Mouse (Mus musculus) heart, postnatal 36 days (tissue): ENCODE results near the gene Rhcg. TPM values are rescaled to one million over a fixed set of nuclear protein-coding genes. Genes with fewer than 3 reads are reported as not detected.

Source experiments
- DNase-seq, 2 experiments: peaks; one replicate each; pipeline ENCODE4 v3.0.0; 2021 to 2022
- intact Hi-C: fragments of 180-260 bp; cut with DNase I; formaldehyde crosslinking; loops from one replicate; pipeline ENCODE4 v1.15.1; 2025
- total RNA-seq, 2 experiments: library from RNA; stranded (reverse); gene quantifications; 2 replicates each; pipeline ENCODE4 v1.2.3; 2021

Gene Rhcg
- total RNA-seq, 2 experiments from 2014 or later, result not detected

GRCm38 (mm10) chr7:79607263-79607921, 10.1 kb downstream of the Rhcg start:
- intact Hi-C loops, result no loop called here
- no peak for DNase-seq

- DNase-seq, result no peak
- intact Hi-C loops, result no loop called here
These were observed 10.7 kb downstream of the Rhcg start for GRCm38 (mm10) chr7:79606766-79607165.

- intact Hi-C loops, result no loop called here
- no peak for DNase-seq
These were observed 15.5 kb downstream of the Rhcg start for GRCm38 (mm10) chr7:79602006-79602405.

- DNase-seq, result no peak
- intact Hi-C loops, result no loop called here
These were observed 17.3 kb downstream of the Rhcg start for GRCm38 (mm10) chr7:79600122-79600521.

- intact Hi-C loops, result loop anchor here (1.0 to 2.0 kb wide), 3 partner anchors 48 to 224 kb away; no protein-coding TSS in a partner anchor
- peak; percentile 58 to 71 for DNase-seq
These were observed 22.6 kb downstream of the Rhcg start for GRCm38 (mm10) chr7:79594854-79595253.

- DNase-seq, result no peak
- intact Hi-C loops, result no loop called here
These were observed 25.4 kb downstream of the Rhcg start for GRCm38 (mm10) chr7:79591812-79592731.

- intact Hi-C loops, result no loop called here
- no peak for DNase-seq
These were observed 26.8 kb downstream of the Rhcg start for GRCm38 (mm10) chr7:79590560-79591110.

- no peak for DNase-seq
- intact Hi-C loops, result no loop called here
These were observed 27.5 kb downstream of the Rhcg start for GRCm38 (mm10) chr7:79589763-79590559.

- DNase-seq, result no peak
- intact Hi-C loops, result no loop called here
These were observed 29.2 kb downstream of the Rhcg start for GRCm38 (mm10) chr7:79588284-79588683.

- DNase-seq, result peak in 1 of 2 experiments; percentile 15
- intact Hi-C loops, result no loop called here
These were observed 38.6 kb downstream of the Rhcg start for GRCm38 (mm10) chr7:79578851-79579241.

GRCm38 (mm10) chr7:79577931-79578850, 39.3 kb downstream of the Rhcg start:
- DNase-seq, result no peak
- intact Hi-C loops, result no loop called here

- intact Hi-C loops, result no loop called here
- no peak for DNase-seq
These were observed 40.2 kb downstream of the Rhcg start for GRCm38 (mm10) chr7:79577096-79577874.

- intact Hi-C loops, result no loop called here
- DNase-seq, result peak; percentile 43 to 56
These were observed 40.8 kb downstream of the Rhcg start for GRCm38 (mm10) chr7:79576659-79577058.

GRCm38 (mm10) chr7:79572191-79572818, 45.2 kb downstream of the Rhcg start:
- DNase-seq, result no peak
- intact Hi-C loops, result no loop called here

- intact Hi-C loops, result no loop called here
- DNase-seq, result no peak
These were observed 48.4 kb downstream of the Rhcg start for GRCm38 (mm10) chr7:79568937-79569535.

GRCm38 (mm10) chr7:79568212-79568611, 49.2 kb downstream of the Rhcg start:
- intact Hi-C loops, result no loop called here

GRCm38 (mm10) chr7:79563675-79564074, 53.8 kb downstream of the Rhcg start:
- intact Hi-C loops, result no loop called here

More at GRCm38 (mm10) chr7:79568212-79568611, 49.2 kb downstream of the Rhcg start:
- DNase-seq, result no peak

GRCm38 (mm10) chr7:79562385-79562784, 55.1 kb downstream of the Rhcg start:
- DNase-seq, result no peak
- intact Hi-C loops, result no loop called here

More at GRCm38 (mm10) chr7:79563675-79564074, 53.8 kb downstream of the Rhcg start:
- DNase-seq, result no peak
